Mouse (Mus musculus) erythroblast, adult 5-6 weeks (primary cell): ENCODE results near the gene Naa11. TPM values are rescaled to one million over a fixed set of nuclear protein-coding genes. Genes with fewer than 3 reads are reported as not detected.

ENCODE experiments used
- ATAC-seq: replicated peaks from 2 replicates; pipeline ENCODE4 v1.8.0; 2016; ENCODE audit warnings: moderate number of reproducible peaks, mild to moderate bottlenecking, moderate TSS enrichment, inconsistent platforms; ENCODE audit not compliant: poor library complexity, low FRiP score, severe bottlenecking
- total RNA-seq, 2 experiments: library from RNA; stranded (forward) in 1 of 2; stranded (reverse) in 1 of 2; fragments of 150-400 nt in 1 of 2; fragments of 200-764, 138-1000 nt in 1 of 2; gene quantifications; 2 replicates each; pipeline versions ENCODE4 v1.2.3 to v1.2.4; 2015 to 2017; ENCODE audit warnings: low replicate concordance in 2 of 2

Naa11 gene
- total RNA-seq (2015; ENCODE audit: low replicate concordance) (not detected in 2 replicates), total RNA-seq (2017; ENCODE audit: low replicate concordance) (not detected in 2 replicates)

GRCm38 (mm10) chr5:97392160-97392559 lies at the start of gene Naa11:
Gene Naa11 (minus strand): TSS chr5:97392379.
- no peak for ATAC-seq

- ATAC-seq = no peak
Observed at GRCm38 (mm10) chr5:97432512-97432911, 40.3 kb upstream of the Naa11 start.

GRCm38 (mm10) chr5:97429976-97430375 lies 37.8 kb upstream of the Naa11 start:
- ATAC-seq = no peak

GRCm38 (mm10) chr5:97421669-97422068 lies 29.5 kb upstream of the Naa11 start:
- no peak for ATAC-seq

- ATAC-seq = no peak
Observed at GRCm38 (mm10) chr5:97417185-97417584, 25.0 kb upstream of the Naa11 start.

GRCm38 (mm10) chr5:97415837-97416236 lies 23.7 kb upstream of the Naa11 start:
- no peak for ATAC-seq

- ATAC-seq = no peak
Observed at GRCm38 (mm10) chr5:97413716-97414115, 21.5 kb upstream of the Naa11 start.

- ATAC-seq = no peak
Observed at GRCm38 (mm10) chr5:97410190-97410589, 18.0 kb upstream of the Naa11 start.

- no peak for ATAC-seq
Observed at GRCm38 (mm10) chr5:97409234-97409704, 17.1 kb upstream of the Naa11 start.

- no peak for ATAC-seq
Observed at GRCm38 (mm10) chr5:97401042-97401441, 8.9 kb upstream of the Naa11 start.

- no peak for ATAC-seq
Observed at GRCm38 (mm10) chr5:97397585-97397984, 5.4 kb upstream of the Naa11 start.

GRCm38 (mm10) chr5:97387622-97388021 lies 4.6 kb downstream of the Naa11 start:
- no peak for ATAC-seq

GRCm38 (mm10) chr5:97384399-97384798 lies 7.8 kb downstream of the Naa11 start:
- ATAC-seq = no peak

GRCm38 (mm10) chr5:97382548-97383222 lies 9.5 kb downstream of the Naa11 start:
- no peak for ATAC-seq

GRCm38 (mm10) chr5:97379976-97380375 lies 12.2 kb downstream of the Naa11 start:
- ATAC-seq = no peak

GRCm38 (mm10) chr5:97364781-97365180 lies 27.4 kb downstream of the Naa11 start:
- ATAC-seq = no peak

GRCm38 (mm10) chr5:97364252-97364651 lies 27.9 kb downstream of the Naa11 start:
- no peak for ATAC-seq

- no peak for ATAC-seq
Observed at GRCm38 (mm10) chr5:97362539-97362938, 29.6 kb downstream of the Naa11 start.

GRCm38 (mm10) chr5:97359104-97359503 lies 33.1 kb downstream of the Naa11 start:
- no peak for ATAC-seq

- ATAC-seq = no peak
Observed at GRCm38 (mm10) chr5:97356135-97356534, 36.0 kb downstream of the Naa11 start.

- ATAC-seq = no peak
Observed at GRCm38 (mm10) chr5:97355152-97355551, 37.0 kb downstream of the Naa11 start.

GRCm38 (mm10) chr5:97348760-97349159 lies 43.4 kb downstream of the Naa11 start:
- ATAC-seq = no peak
